Mouse (Mus musculus): ENCODE measurements around the gene Uqcr10. TPM values are rescaled to one million over a fixed set of nuclear protein-coding genes. Genes with fewer than 3 reads are reported as not detected.

The Uqcr10 gene
- polyA plus RNA-seq, 1 experiment from 2014 or later = 678 TPM

GRCm38 (mm10) chr11:4731781-4732180 is 27.6 kb upstream of the Uqcr10 start:
- Histone ChIP-seq H3K4me1 (replicated peaks) (peaks cover 8% of the 10 kb centered on the region), H3K4me2 (no peak overlapping the region), H3K27ac (replicated peaks) (no peak overlapping the region), H3K36me3 (no peaks in the 10 kb centered on the region), H3K27me3 (no peaks in the 10 kb centered on the region), H3K9ac (no peak overlapping the region), H3K4me3 (no peak overlapping the region), H3K9me3 (no peaks in the 10 kb centered on the region)
- 81% methylated on average over 7 of the region's 7 CpGs for WGBS
- no peak for ATAC-seq (ENCODE audit: low FRiP score, low read depth)

GRCm38 (mm10) chr11:4730913-4731312 is 26.8 kb upstream of the Uqcr10 start:
- WGBS = 81% methylated on average over 5 of the region's 5 CpGs
- H3K27ac ChIP-seq (replicated peaks) = no peak overlapping the region
- no peaks in the 10 kb centered on the region for H3K27me3 ChIP-seq
- H3K4me2 ChIP-seq = no peak overlapping the region
- peaks cover 8% of the 10 kb centered on the region for H3K4me1 ChIP-seq (replicated peaks)
- H3K9ac ChIP-seq = no peak overlapping the region
- ATAC-seq (ENCODE audit: low FRiP score, low read depth) = no peak
- H3K36me3 ChIP-seq = peaks cover 2% of the 10 kb centered on the region; the same call in 1 of the 2 replicates
- H3K9me3 ChIP-seq = no peaks in the 10 kb centered on the region
- no peak overlapping the region for H3K4me3 ChIP-seq

- H3K27me3 ChIP-seq = no peaks in the 10 kb centered on the region
- H3K27ac ChIP-seq (replicated peaks) = no peak overlapping the region
- no peak overlapping the region for H3K9ac ChIP-seq
- WGBS = 79% methylated on average over 6 of the region's 6 CpGs
- H3K4me2 ChIP-seq = no peak overlapping the region
- H3K4me3 ChIP-seq = no peak overlapping the region
- ATAC-seq (ENCODE audit: low FRiP score, low read depth) = no peak
- H3K9me3 ChIP-seq = no peaks in the 10 kb centered on the region
- peaks cover 8% of the 10 kb centered on the region for H3K4me1 ChIP-seq (replicated peaks)
- H3K36me3 ChIP-seq = peaks cover 5% of the 10 kb centered on the region; the same call in 1 of the 2 replicates
Measured at GRCm38 (mm10) chr11:4730096-4730495, 26.0 kb upstream of the Uqcr10 start.

- no peak overlapping the region for H3K27ac ChIP-seq (replicated peaks)
- H3K9ac ChIP-seq = no peak overlapping the region
- WGBS = 41% methylated on average over 12 of the region's 12 CpGs
Measured at GRCm38 (mm10) chr11:4729603-4730002, 25.5 kb upstream of the Uqcr10 start.

GRCm38 (mm10) chr11:4721728-4722127 is 17.6 kb upstream of the Uqcr10 start:
- no peak overlapping the region for H3K4me2 ChIP-seq
- no peak overlapping the region for H3K27ac ChIP-seq (replicated peaks)
- no peak for ATAC-seq (ENCODE audit: low FRiP score, low read depth)
- no peak overlapping the region for H3K9ac ChIP-seq
- H3K27me3 ChIP-seq = no peaks in the 10 kb centered on the region
- peaks cover 15% of the 10 kb centered on the region for H3K4me1 ChIP-seq (replicated peaks)
- H3K9me3 ChIP-seq = no peaks in the 10 kb centered on the region
- peaks cover 5% of the 10 kb centered on the region; the same call in 1 of the 2 replicates for H3K36me3 ChIP-seq
- no peak overlapping the region for H3K4me3 ChIP-seq
- WGBS = 76% methylated on average over 8 of the region's 8 CpGs

More at GRCm38 (mm10) chr11:4729603-4730002, 25.5 kb upstream of the Uqcr10 start:
- Histone ChIP-seq H3K9me3 (no peaks in the 10 kb centered on the region), H3K4me3 (no peak overlapping the region), H3K4me1 (replicated peaks) (peaks cover 8% of the 10 kb centered on the region), H3K36me3 (peaks cover 5% of the 10 kb centered on the region; the same call in 1 of the 2 replicates), H3K27me3 (no peaks in the 10 kb centered on the region), H3K4me2 (no peak overlapping the region)
- 0 out of 2 replicates have a peak, but pooled peaks have one; percentile 46 for ATAC-seq (ENCODE audit: low FRiP score, low read depth)

GRCm38 (mm10) chr11:4720900-4721580 is 16.9 kb upstream of the Uqcr10 start:
- no peak for ATAC-seq (ENCODE audit: low FRiP score, low read depth)
- no peaks in the 10 kb centered on the region for H3K9me3 ChIP-seq
- 46% methylated on average over 7 of the region's 7 CpGs for WGBS
- no peak overlapping the region for H3K27ac ChIP-seq (replicated peaks)
- H3K36me3 ChIP-seq = peaks cover 4% of the 10 kb centered on the region; the same call in 1 of the 2 replicates
- no peak overlapping the region for H3K4me2 ChIP-seq
- no peak overlapping the region for H3K9ac ChIP-seq
- H3K4me3 ChIP-seq = no peak overlapping the region
- peaks cover 15% of the 10 kb centered on the region for H3K4me1 ChIP-seq (replicated peaks)
- no peaks in the 10 kb centered on the region for H3K27me3 ChIP-seq

- H3K27me3 ChIP-seq = no peaks in the 10 kb centered on the region
- no peak overlapping the region for H3K9ac ChIP-seq
- no peak; the same call in 1 of the 2 replicates for ATAC-seq (ENCODE audit: low FRiP score, low read depth)
- no peak overlapping the region for H3K4me2 ChIP-seq
- no peak overlapping the region for H3K27ac ChIP-seq (replicated peaks)
- no peaks in the 10 kb centered on the region for H3K36me3 ChIP-seq
- no peak overlapping the region for H3K4me3 ChIP-seq
- no peaks in the 10 kb centered on the region for H3K9me3 ChIP-seq
- peaks cover 15% of the 10 kb centered on the region for H3K4me1 ChIP-seq (replicated peaks)
- WGBS = 53% methylated on average over 11 of the region's 11 CpGs
Measured at GRCm38 (mm10) chr11:4720393-4720792, 16.3 kb upstream of the Uqcr10 start.

- Histone ChIP-seq H3K27ac (replicated peaks) (no peak overlapping the region), H3K9ac (no peak overlapping the region), H3K4me2 (no peak overlapping the region), H3K27me3 (no peaks in the 10 kb centered on the region), H3K4me3 (no peak overlapping the region), H3K36me3 (no peaks in the 10 kb centered on the region), H3K9me3 (no peaks in the 10 kb centered on the region), H3K4me1 (replicated peaks) (peaks cover 15% of the 10 kb centered on the region)
- 90% methylated on average over 9 of the region's 9 CpGs for WGBS
- no peak for ATAC-seq (ENCODE audit: low FRiP score, low read depth)
Measured at GRCm38 (mm10) chr11:4719961-4720360, 15.8 kb upstream of the Uqcr10 start.

GRCm38 (mm10) chr11:4718548-4718947 is 14.4 kb upstream of the Uqcr10 start:
- Histone ChIP-seq H3K4me1 (replicated peaks) (peaks cover 15% of the 10 kb centered on the region), H3K4me2 (no peak overlapping the region), H3K9me3 (no peaks in the 10 kb centered on the region), H3K27ac (replicated peaks) (no peak overlapping the region), H3K4me3 (no peak overlapping the region), H3K9ac (no peak overlapping the region), H3K36me3 (no peaks in the 10 kb centered on the region), H3K27me3 (no peaks in the 10 kb centered on the region)
- no peak for ATAC-seq (ENCODE audit: low FRiP score, low read depth)
- 82% methylated on average over 5 of the region's 5 CpGs for WGBS

GRCm38 (mm10) chr11:4716530-4717236 is 12.5 kb upstream of the Uqcr10 start:
- Histone ChIP-seq H3K9me3 (no peaks in the 10 kb centered on the region), H3K27me3 (no peaks in the 10 kb centered on the region), H3K4me2 (no peak overlapping the region), H3K4me3 (no peak overlapping the region), H3K9ac (no peak overlapping the region), H3K36me3 (no peaks in the 10 kb centered on the region), H3K27ac (replicated peaks) (no peak overlapping the region), H3K4me1 (replicated peaks) (peaks cover 15% of the 10 kb centered on the region)
- WGBS = 80% methylated on average over 5 of the region's 5 CpGs
- no peak for ATAC-seq (ENCODE audit: low FRiP score, low read depth)

GRCm38 (mm10) chr11:4715596-4715995 is 11.5 kb upstream of the Uqcr10 start:
- 85% methylated on average over 4 of the region's 4 CpGs for WGBS
- no peak for ATAC-seq (ENCODE audit: low FRiP score, low read depth)

GRCm38 (mm10) chr11:4714727-4715126 is 10.6 kb upstream of the Uqcr10 start:
- no peak for ATAC-seq (ENCODE audit: low FRiP score, low read depth)
- H3K4me1 ChIP-seq (replicated peaks) = no peaks in the 10 kb centered on the region
- H3K4me3 ChIP-seq = no peak overlapping the region
- WGBS = 87% methylated on average over 4 of the region's 4 CpGs
- no peaks in the 10 kb centered on the region for H3K9me3 ChIP-seq
- no peak overlapping the region for H3K27ac ChIP-seq (replicated peaks)
- no peak overlapping the region for H3K4me2 ChIP-seq
- no peak overlapping the region for H3K9ac ChIP-seq
- H3K36me3 ChIP-seq = no peaks in the 10 kb centered on the region
- H3K27me3 ChIP-seq = no peaks in the 10 kb centered on the region

More at GRCm38 (mm10) chr11:4715596-4715995, 11.5 kb upstream of the Uqcr10 start:
- H3K4me1 ChIP-seq (replicated peaks) = peaks cover 7% of the 10 kb centered on the region
- H3K36me3 ChIP-seq = no peaks in the 10 kb centered on the region
- no peak overlapping the region for H3K9ac ChIP-seq
- no peaks in the 10 kb centered on the region for H3K9me3 ChIP-seq
- no peak overlapping the region for H3K27ac ChIP-seq (replicated peaks)
- no peak overlapping the region for H3K4me3 ChIP-seq
- no peak overlapping the region for H3K4me2 ChIP-seq
- H3K27me3 ChIP-seq = no peaks in the 10 kb centered on the region

All from hindbrain, embryonic 15.5 days (tissue).